Mouse (Mus musculus): ENCODE results near the gene Gm20538. TPM values are rescaled to one million over a fixed set of nuclear protein-coding genes. Genes with fewer than 3 reads are reported as not detected.

Gene Gm20538
- polyA plus RNA-seq (2015; fragmentation: Nextera tagmentation; extraction: Ambion mirVana) = 0.97 TPM in 1 of 2 replicates, not detected in the other

DNA sequence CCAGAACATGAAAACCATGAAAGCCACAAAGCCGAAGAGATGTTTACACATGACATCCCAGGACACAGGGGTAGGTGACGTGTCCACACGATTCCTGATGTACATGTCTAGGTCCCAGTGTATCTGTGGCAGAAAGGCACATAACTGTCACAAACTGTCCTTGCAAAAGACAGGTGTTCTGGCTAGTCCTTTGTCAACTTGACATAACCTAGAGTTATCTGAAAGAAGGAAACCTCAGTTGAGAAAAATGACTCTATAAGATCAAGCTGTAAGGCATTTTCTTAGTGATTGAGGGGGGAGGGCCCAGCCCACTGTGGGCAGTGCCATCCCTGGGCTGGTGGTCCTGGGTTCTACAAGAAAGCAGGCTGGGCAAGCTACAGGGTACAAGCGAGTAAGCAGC lies at the start of gene Gm20538:
Gene Gm20538 (minus strand): TSS at position 101 of the 400 bp plus-strand sequence.
- 94% methylated on average over 4 of the region's 4 CpGs for WGBS
- no peak within 1 kb of the TSS for H3K9ac ChIP-seq (ENCODE audit: low read length)
- H3K36me3 ChIP-seq (ENCODE audit: control insufficient read depth, insufficient read depth, low read length) = peaks cover 26% of the 10 kb centered on the region
- peaks cover 6% of the 10 kb centered on the region for H3K4me1 ChIP-seq (ENCODE audit: control insufficient read depth, insufficient read depth, low read length)
- H3K27me3 ChIP-seq (ENCODE audit: control insufficient read depth, insufficient read depth, low read length) = no peaks in the 10 kb centered on the region
- ATAC-seq (ENCODE audit: insufficient read depth, low FRiP score) = no peak
- no peak within 1 kb of the TSS for H3K4me3 ChIP-seq (replicated peaks; ENCODE audit: low read length)
- H3K9me3 ChIP-seq (replicated peaks; ENCODE audit: control insufficient read depth, low read length) = no peaks in the 10 kb centered on the region
- no peak within 1 kb of the TSS for H3K4me2 ChIP-seq (ENCODE audit: low read depth, low read length)
- H3K27ac ChIP-seq (ENCODE audit: low read length) = no peak within 1 kb of the TSS

- Histone ChIP-seq H3K9ac (ENCODE audit: low read length) (no peak overlapping the region), H3K36me3 (ENCODE audit: control insufficient read depth, insufficient read depth, low read length) (no peaks in the 10 kb centered on the region), H3K4me3 (replicated peaks; ENCODE audit: low read length) (no peak overlapping the region), H3K4me1 (ENCODE audit: control insufficient read depth, insufficient read depth, low read length) (no peaks in the 10 kb centered on the region), H3K27me3 (ENCODE audit: control insufficient read depth, insufficient read depth, low read length) (no peaks in the 10 kb centered on the region), H3K27ac (ENCODE audit: low read length) (no peak overlapping the region), H3K4me2 (ENCODE audit: low read depth, low read length) (no peak overlapping the region), H3K9me3 (replicated peaks; ENCODE audit: control insufficient read depth, low read length) (no peaks in the 10 kb centered on the region)
- no peak for ATAC-seq (ENCODE audit: insufficient read depth, low FRiP score)
- 95% methylated on average over 14 of the region's 14 CpGs for WGBS
These were observed 41.5 kb upstream of the Gm20538 start for GRCm38 (mm10) chr19:44594180-44594579.

DNA sequence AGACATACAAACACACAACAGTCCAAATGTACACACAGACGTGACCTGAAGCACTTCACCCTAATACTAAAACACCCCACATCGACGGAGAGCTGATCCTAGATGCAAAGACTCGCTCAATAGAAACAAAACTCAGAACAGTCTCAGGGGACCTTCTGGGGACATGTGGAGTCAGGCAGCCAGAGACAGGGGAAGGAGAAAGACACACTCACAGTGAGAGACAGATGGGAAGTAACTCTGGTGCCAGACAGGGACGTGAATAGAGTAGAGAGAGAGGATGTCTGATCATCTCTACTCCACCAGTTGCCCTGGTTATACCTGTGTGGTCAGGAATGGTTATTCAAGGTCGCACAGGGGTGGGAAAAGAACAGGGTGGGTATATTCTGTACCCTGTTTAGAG lies 39.0 kb upstream of the Gm20538 start:
- no peaks in the 10 kb centered on the region for H3K9me3 ChIP-seq (replicated peaks; ENCODE audit: control insufficient read depth, low read length)
- 73% methylated on average over 6 of the region's 6 CpGs for WGBS
- no peak for ATAC-seq (ENCODE audit: insufficient read depth, low FRiP score)
- H3K27ac ChIP-seq (ENCODE audit: low read length) = no peak overlapping the region
- H3K27me3 ChIP-seq (ENCODE audit: control insufficient read depth, insufficient read depth, low read length) = no peaks in the 10 kb centered on the region
- no peak overlapping the region for H3K9ac ChIP-seq (ENCODE audit: low read length)
- H3K4me2 ChIP-seq (ENCODE audit: low read depth, low read length) = no peak overlapping the region
- H3K36me3 ChIP-seq (ENCODE audit: control insufficient read depth, insufficient read depth, low read length) = no peaks in the 10 kb centered on the region
- no peak overlapping the region for H3K4me3 ChIP-seq (replicated peaks; ENCODE audit: low read length)
- H3K4me1 ChIP-seq (ENCODE audit: control insufficient read depth, insufficient read depth, low read length) = no peaks in the 10 kb centered on the region

GRCm38 (mm10) chr19:44590992-44591391 lies 38.4 kb upstream of the Gm20538 start:
- Histone ChIP-seq H3K9ac (ENCODE audit: low read length) (no peak overlapping the region), H3K4me1 (ENCODE audit: control insufficient read depth, insufficient read depth, low read length) (no peaks in the 10 kb centered on the region), H3K36me3 (ENCODE audit: control insufficient read depth, insufficient read depth, low read length) (no peaks in the 10 kb centered on the region), H3K9me3 (replicated peaks; ENCODE audit: control insufficient read depth, low read length) (no peaks in the 10 kb centered on the region), H3K4me2 (ENCODE audit: low read depth, low read length) (no peak overlapping the region), H3K27ac (ENCODE audit: low read length) (no peak overlapping the region), H3K27me3 (ENCODE audit: control insufficient read depth, insufficient read depth, low read length) (0 out of 2 replicates have a peak, but pooled peaks cover 3% of the 10 kb centered on the region), H3K4me3 (replicated peaks; ENCODE audit: low read length) (no peak overlapping the region)
- no peak for ATAC-seq (ENCODE audit: insufficient read depth, low FRiP score)
- WGBS = 88% methylated on average over 18 of the region's 18 CpGs

DNA sequence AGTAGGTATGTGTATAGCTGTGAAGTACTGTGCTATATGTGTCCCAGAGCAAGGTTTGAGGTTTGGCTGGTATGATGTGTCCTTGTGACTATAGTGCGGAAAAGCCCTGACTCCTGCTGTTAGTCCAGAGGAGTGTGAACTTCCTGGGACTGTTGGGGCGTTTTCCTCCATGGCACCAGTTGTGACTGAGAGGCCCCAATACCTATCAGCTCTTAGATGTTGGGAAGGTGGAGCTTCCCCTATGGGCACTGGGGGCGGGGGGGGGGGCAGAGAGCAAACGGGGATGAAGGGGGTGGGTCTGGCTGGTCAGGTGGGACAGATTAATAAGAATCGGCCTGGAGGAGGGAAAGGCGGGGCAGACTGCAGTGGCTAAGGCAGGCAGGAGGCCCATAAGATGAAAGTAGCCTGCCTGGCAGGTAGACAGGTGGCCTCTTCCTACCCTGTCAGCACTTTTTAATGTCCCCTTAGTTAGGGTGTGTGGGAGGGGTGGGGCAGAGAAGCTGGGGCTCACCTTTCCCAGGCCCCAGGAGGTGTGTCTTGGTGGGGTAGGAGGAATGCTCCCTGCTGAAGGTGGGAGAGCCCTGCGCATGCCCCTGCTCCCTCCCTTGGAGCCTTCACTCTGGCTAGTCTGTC lies 37.1 kb upstream of the Gm20538 start:
- Histone ChIP-seq H3K4me2 (ENCODE audit: low read depth, low read length) (no peak overlapping the region), H3K4me3 (replicated peaks; ENCODE audit: low read length) (no peak overlapping the region), H3K27ac (ENCODE audit: low read length) (no peak overlapping the region), H3K9me3 (replicated peaks; ENCODE audit: control insufficient read depth, low read length) (no peaks in the 10 kb centered on the region), H3K36me3 (ENCODE audit: control insufficient read depth, insufficient read depth, low read length) (no peaks in the 10 kb centered on the region), H3K27me3 (ENCODE audit: control insufficient read depth, insufficient read depth, low read length) (0 out of 2 replicates have a peak, but pooled peaks cover 3% of the 10 kb centered on the region), H3K4me1 (ENCODE audit: control insufficient read depth, insufficient read depth, low read length) (no peaks in the 10 kb centered on the region), H3K9ac (ENCODE audit: low read length) (no peak overlapping the region)
- WGBS = 30% methylated on average over 7 of the region's 7 CpGs
- 0 out of 2 replicates have a peak, but pooled peaks have one; percentile 33 for ATAC-seq (ENCODE audit: insufficient read depth, low FRiP score)

DNA sequence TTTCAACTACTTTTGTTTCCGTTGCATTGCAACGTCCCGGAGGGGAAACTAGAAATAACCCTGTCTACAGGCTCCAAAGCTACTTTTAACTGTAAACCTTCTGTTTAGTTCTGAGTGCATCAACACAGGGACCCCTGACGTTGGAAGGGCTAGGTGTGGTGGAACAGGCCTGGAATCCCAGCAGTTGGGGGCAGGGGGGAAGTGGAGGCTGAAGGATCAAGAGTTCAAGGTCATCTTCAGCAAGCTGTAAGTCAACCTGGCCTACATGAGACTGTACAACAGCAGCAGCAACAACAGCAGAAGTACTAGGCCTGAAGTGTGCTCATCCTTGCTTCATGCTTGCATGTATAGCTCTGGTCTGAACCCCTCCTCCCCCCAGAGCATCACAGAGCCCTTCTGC lies 35.4 kb upstream of the Gm20538 start:
- ATAC-seq (ENCODE audit: insufficient read depth, low FRiP score) = no peak
- Histone ChIP-seq H3K9ac (ENCODE audit: low read length) (no peak overlapping the region), H3K27me3 (ENCODE audit: control insufficient read depth, insufficient read depth, low read length) (0 out of 2 replicates have a peak, but pooled peaks cover 3% of the 10 kb centered on the region), H3K27ac (ENCODE audit: low read length) (no peak overlapping the region), H3K9me3 (replicated peaks; ENCODE audit: control insufficient read depth, low read length) (no peaks in the 10 kb centered on the region), H3K4me1 (ENCODE audit: control insufficient read depth, insufficient read depth, low read length) (no peaks in the 10 kb centered on the region), H3K36me3 (ENCODE audit: control insufficient read depth, insufficient read depth, low read length) (no peaks in the 10 kb centered on the region), H3K4me2 (ENCODE audit: low read depth, low read length) (no peak overlapping the region), H3K4me3 (replicated peaks; ENCODE audit: low read length) (no peak overlapping the region)
- WGBS = 45% methylated on average over 4 of the region's 4 CpGs

DNA sequence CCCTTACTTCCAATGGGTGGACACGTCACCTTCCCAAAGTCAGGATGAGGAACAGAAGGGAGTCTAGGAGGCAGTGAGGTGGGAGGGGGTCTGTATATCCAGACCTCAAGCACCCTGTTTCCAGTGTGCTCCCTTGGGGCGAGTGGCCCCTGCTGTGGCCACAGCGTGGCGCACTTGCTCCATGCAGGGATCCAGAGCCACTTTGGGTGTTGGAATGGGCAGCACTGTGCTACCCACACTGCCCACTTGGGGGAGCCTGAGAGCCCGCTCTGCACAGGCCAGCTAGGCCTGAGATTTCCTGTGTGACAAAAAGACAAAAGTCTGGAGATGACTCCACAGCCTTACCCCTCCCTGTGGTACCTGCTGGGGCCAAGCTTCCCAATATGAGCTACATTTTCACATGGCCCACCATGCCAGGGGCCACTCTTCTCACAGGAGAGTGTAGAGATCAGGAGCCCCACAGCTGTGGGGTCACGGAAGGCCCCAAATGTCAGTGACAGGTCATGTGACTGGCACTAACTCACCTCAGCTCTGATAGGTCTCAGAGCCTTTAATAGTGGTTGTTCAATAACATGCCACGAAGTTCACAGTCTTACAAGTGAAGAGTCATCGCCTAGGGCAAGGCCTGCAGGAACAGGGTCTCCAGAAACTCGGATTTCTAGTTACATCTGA lies 30.1 kb upstream of the Gm20538 start:
- H3K4me2 ChIP-seq (ENCODE audit: low read depth, low read length) = no peak overlapping the region
- 31% methylated on average over 9 of the region's 9 CpGs for WGBS
- H3K36me3 ChIP-seq (ENCODE audit: control insufficient read depth, insufficient read depth, low read length) = no peaks in the 10 kb centered on the region
- H3K27ac ChIP-seq (ENCODE audit: low read length) = no peak overlapping the region
- no peaks in the 10 kb centered on the region for H3K4me1 ChIP-seq (ENCODE audit: control insufficient read depth, insufficient read depth, low read length)
- H3K9ac ChIP-seq (ENCODE audit: low read length) = no peak overlapping the region
- H3K27me3 ChIP-seq (ENCODE audit: control insufficient read depth, insufficient read depth, low read length) = 0 out of 2 replicates have a peak, but pooled peaks cover 3% of the 10 kb centered on the region
- H3K9me3 ChIP-seq (replicated peaks; ENCODE audit: control insufficient read depth, low read length) = no peaks in the 10 kb centered on the region
- peak; percentile 71 for ATAC-seq (ENCODE audit: insufficient read depth, low FRiP score)
- H3K4me3 ChIP-seq (replicated peaks; ENCODE audit: low read length) = no peak overlapping the region

DNA sequence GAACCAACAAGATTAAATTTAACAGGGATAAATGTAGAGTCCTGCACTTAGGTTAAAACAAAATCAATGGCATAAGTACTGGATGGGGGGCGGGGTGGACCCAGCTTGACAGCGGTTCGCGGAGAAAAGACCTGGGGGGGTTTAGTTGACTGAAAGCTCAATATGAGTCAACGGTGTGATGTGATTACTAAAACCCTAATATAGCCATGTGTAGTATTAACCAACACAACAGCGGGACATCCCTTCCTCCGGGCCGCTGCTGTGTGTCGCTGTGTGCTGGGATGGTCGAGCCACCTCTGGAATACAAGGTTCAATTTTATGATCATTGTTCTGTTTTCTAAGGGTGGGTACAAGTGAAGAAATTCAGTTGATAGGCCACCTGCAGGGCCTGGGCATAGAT lies 29.5 kb upstream of the Gm20538 start:
- H3K9me3 ChIP-seq (replicated peaks; ENCODE audit: control insufficient read depth, low read length) = no peaks in the 10 kb centered on the region
- 80% methylated on average over 10 of the region's 10 CpGs for WGBS
- H3K36me3 ChIP-seq (ENCODE audit: control insufficient read depth, insufficient read depth, low read length) = no peaks in the 10 kb centered on the region
- H3K27me3 ChIP-seq (ENCODE audit: control insufficient read depth, insufficient read depth, low read length) = 0 out of 2 replicates have a peak, but pooled peaks cover 3% of the 10 kb centered on the region
- no peak overlapping the region for H3K4me3 ChIP-seq (replicated peaks; ENCODE audit: low read length)
- no peak overlapping the region for H3K27ac ChIP-seq (ENCODE audit: low read length)
- no peak overlapping the region for H3K4me2 ChIP-seq (ENCODE audit: low read depth, low read length)
- no peak for ATAC-seq (ENCODE audit: insufficient read depth, low FRiP score)
- H3K4me1 ChIP-seq (ENCODE audit: control insufficient read depth, insufficient read depth, low read length) = no peaks in the 10 kb centered on the region
- no peak overlapping the region for H3K9ac ChIP-seq (ENCODE audit: low read length)

GRCm38 (mm10) chr19:44578038-44578437 lies 25.4 kb upstream of the Gm20538 start:
- H3K4me2 ChIP-seq (ENCODE audit: low read depth, low read length) = no peak overlapping the region
- WGBS = 77% methylated on average over 1 of the region's 1 CpGs
- H3K27ac ChIP-seq (ENCODE audit: low read length) = no peak overlapping the region
- no peaks in the 10 kb centered on the region for H3K27me3 ChIP-seq (ENCODE audit: control insufficient read depth, insufficient read depth, low read length)
- no peak for ATAC-seq (ENCODE audit: insufficient read depth, low FRiP score)
- H3K4me1 ChIP-seq (ENCODE audit: control insufficient read depth, insufficient read depth, low read length) = no peaks in the 10 kb centered on the region
- no peaks in the 10 kb centered on the region for H3K9me3 ChIP-seq (replicated peaks; ENCODE audit: control insufficient read depth, low read length)
- H3K9ac ChIP-seq (ENCODE audit: low read length) = no peak overlapping the region
- H3K36me3 ChIP-seq (ENCODE audit: control insufficient read depth, insufficient read depth, low read length) = no peaks in the 10 kb centered on the region
- no peak overlapping the region for H3K4me3 ChIP-seq (replicated peaks; ENCODE audit: low read length)

Data from stomach, embryonic 16.5 days (tissue).